Mouse (Mus musculus): Measurements from ENCODE around the gene Sirpb1b. TPM values are rescaled to one million over a fixed set of nuclear protein-coding genes. Genes with fewer than 3 reads are reported as not detected.
"Not testable (repeated sequence)": the region's sequence is repeated elsewhere in the genome, so short reads cannot be mapped to it uniquely, and the experiment has no call there.

Sirpb1b gene
- total RNA-seq (2021) = not detected
- long read RNA-seq, experiment 1 = 0 reads
- long read RNA-seq, experiment 2 = 0 reads

DNA sequence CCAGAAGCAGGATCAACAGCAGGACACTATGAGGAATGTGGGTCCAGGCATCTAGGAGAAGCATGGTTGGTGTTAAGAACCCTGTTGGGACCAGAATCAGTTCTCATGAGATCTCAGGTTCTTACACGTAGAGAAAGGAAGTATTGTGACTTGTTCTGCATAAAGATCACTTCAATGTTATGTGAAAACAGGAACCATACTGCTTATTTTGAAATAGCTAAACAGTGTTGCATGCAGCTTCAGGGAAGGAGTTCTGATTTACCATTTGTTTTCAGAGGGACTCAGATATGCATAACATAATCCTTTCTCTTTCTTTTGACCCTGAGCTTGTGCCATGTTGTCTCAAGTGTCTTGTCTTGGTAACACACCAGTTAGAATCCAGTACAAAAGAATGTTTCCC is at the start of gene Sirpb1b:
Gene Sirpb1b, minus strand, starts transcription at position 179 of the 400 bp plus-strand sequence.
- DNase-seq; intact Hi-C loops (cut with DNase I): not testable (repeated sequence)

DNA sequence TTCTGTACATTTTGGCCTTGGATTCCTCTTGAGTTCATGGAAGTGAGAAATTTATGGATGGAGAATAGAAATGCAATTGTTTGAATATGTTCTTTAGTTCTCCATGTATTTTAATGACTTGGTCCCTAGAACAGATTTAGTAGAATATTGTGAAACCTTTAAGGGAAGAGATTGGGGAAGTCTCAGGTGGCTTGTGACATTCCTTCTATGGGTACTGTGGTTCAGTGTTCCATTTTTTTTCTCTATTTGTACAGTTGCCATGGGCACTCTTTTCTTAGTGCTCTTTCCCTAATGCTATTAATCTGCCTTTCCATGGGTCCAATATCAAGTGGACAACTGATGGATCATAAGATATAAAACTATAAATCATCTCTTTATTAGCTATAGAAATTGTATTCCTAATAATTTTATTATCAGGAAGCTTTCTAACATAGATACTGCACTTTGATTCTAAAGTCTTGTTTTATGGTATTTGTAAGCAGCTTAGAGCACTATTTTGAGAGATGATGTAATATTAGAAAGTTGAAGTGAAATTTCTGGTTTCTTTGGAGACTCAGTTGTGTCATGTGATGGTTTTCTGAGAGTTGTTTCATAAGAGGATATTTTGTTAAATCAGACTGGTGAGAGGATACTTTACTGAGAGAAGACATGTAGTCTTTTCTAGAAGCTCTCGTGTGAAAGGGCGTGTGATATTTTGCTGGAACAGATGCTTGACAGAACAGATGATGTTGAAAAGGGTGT is 15.7 kb upstream of the Sirpb1b start:
- intact Hi-C loops (cut with DNase I) = not testable (repeated sequence)

DNA sequence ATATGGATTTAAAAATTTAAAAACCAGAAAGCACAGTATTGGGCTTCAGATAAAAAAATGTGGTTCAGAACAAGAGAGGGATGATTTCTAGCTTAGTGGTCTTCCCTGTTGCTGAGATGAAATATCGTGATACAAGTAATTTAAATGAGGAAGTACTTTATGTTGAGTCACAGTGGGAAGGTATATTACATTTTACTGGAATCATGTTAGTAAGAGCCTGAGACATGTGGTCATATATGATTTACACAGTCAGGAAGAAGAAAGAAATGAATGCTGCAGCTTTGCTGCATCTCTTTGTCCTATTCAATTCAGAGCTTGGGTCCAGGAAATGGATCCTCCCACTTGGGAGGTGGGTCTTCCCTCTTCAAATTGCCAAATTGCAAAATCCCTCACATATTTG is 11.8 kb upstream of the Sirpb1b start:
- not testable (repeated sequence) for DNase-seq
- intact Hi-C loops (cut with DNase I) = loop anchor here (5.0 kb wide), 1 partner anchor 271 kb away; no protein-coding TSS in a partner anchor

More for the DNA sequence above, 15.7 kb upstream of the Sirpb1b start:
- DNase-seq = not testable (repeated sequence)

DNA sequence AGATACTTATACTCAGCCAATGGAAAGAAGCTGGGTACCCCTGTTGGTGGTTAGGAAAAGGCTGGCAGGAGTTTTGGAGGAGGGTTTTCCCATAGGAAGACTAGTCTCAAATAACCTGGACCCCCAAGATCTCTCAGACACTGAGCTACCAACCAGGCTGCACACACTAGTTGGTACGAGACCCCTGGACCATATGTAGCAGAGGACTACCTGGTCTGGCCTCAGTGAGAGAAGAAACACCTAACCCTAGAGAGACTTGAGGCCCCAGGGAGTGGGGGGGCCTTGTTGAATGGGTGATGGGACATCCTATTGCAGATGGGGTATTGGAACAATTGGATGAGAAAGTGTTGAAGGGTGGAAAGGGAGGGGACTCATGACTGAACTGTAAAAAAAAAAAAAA is 8.6 kb upstream of the Sirpb1b start:
- intact Hi-C loops (cut with DNase I) = no loop called here
- no peak for DNase-seq

DNA sequence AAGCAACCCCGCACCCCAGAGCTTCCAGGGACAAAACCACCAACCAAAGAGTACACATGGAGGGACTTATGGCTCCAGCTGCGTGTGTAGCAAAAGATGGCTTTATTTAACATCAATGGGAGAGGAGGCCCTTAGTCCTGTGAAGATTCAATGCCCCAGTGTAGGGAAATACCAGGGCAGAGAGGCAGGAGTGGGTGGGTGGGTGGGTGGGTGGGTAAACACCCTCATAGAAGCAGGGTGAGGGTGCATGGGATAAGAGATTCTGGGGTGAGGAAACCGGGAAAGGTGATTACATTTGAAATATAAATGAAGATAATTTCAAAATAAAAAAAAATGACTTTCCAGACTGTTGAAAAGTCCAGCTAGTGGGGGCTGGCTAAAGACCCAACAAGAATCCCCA is 8.1 kb upstream of the Sirpb1b start:
- intact Hi-C loops (cut with DNase I) = not testable (repeated sequence)

DNA sequence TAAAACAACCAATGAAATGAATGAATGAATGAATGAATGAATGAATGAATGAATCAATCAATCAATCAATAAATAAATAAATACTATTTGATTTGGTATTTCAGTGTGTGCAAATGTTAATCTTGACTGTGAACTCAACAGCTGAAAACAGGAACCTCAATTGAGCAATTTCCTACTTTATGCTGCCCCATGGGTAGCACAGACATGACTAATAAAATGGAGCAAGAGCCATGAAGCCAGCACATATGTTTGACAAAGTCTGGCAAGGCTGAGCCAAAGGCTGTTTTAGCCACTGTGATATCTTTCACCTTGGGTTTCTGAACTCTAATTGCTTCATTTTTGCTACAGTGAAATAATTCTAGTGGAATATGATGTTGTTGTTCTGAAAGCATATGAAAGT is 1.6 kb upstream of the Sirpb1b start:
- intact Hi-C loops (cut with DNase I); DNase-seq: not testable (repeated sequence)

More for the DNA sequence above, 8.1 kb upstream of the Sirpb1b start:
- DNase-seq = not testable (repeated sequence)

DNA sequence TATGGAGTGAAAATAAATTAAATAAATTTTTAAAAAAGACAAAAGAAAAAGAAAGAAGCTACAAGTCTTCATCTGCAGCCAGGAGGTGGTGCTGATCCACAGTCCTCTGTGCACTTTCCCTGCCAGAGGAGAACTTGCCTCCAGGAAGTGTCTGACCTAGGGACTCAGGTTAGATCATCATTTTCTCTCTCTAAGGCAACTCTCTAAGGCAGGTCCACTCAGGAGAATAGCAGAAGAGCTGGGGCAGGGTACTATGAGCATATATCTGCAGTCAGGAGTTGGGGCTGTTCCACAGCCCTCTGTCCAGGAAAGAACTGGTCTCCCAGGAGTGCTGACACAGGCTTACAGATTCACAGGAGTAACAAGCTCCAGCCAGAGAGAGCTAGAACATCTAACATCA is 46.3 kb downstream of the Sirpb1b start:
- DNase-seq = no peak
- intact Hi-C loops (cut with DNase I) = no loop called here

DNA sequence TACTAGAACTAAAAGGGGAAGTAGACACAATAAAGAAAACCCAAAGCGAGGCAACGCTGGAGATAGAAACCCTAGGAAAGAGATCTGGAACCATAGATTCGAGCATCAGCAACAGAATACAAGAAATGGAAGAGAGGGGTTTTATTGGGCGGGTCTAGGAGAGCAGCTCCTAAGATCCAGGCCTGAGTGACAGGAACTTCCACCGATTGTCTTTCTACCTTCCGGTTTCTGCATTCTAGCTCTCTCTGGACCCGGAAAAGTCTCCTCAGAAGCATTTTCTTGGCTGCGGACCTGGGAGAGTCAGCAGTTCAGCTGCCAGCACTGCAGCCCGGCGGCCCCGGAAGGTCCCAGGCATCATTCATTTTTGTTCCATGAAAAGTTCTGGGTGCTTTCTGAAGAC is 61.3 kb downstream of the Sirpb1b start:
- intact Hi-C loops (cut with DNase I); DNase-seq: not testable (repeated sequence)

DNA sequence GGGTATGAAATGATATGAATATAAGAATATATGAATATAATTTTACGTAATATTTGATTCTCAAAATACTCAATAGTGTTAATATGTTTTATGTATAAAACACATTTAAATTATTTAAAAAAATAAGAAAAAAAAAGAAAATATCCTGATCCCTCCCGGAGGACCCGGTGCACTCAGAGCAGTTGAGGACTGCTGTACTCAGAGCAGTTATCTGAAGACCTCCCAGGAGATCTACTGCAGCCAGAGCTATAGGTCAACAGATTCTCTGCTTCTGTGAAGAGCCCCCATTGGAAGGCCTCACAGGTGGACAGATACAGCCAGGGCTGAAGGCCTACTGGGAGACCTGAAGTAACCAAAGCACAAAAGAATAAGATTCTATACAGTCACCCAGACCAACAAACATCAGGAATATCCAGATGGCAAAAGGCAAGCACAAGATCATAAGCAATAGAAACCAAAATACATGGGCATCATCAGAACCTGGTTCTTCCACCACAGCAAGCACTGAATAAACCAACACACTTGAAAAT is 67.0 kb downstream of the Sirpb1b start:
- intact Hi-C loops (cut with DNase I); DNase-seq: not testable (repeated sequence)

DNA sequence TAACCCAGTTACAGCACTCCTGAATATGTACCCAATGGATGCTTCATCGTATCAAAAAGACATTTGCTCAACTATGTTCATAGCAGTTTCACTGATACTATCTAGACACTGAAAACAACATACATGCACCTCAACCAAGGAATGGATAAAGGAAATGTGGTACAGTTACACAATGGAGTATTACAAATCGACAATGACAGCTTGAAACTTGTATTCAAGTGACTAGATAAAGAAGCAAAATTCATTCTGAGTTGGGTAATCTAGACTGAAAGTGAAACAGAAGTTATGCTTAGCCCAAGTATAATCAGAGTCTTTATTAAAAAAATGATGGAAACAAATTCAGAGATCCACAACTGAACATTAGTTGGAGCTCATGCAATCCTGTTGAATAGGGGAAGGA is 100.0 kb downstream of the Sirpb1b start:
- intact Hi-C loops (cut with DNase I) = not testable (repeated sequence)

DNA sequence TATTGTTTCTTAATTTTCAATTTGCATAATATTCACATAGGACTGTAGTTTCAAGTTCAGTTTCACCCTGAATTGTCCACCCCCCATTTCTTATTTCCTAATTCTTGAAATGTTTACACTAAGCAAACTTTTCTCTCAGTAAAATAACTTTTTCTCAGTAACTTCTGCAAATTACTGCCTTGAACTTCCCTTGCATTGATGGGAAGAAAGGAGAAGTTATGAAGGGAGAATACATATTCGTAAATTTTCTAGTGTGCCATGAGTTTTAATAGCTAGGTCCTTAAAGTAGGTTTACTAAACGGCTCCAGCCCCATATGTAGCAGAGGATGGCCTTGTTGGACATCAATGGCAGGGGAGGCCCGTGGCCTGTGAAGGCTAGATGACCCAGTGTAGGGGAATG is 104.7 kb downstream of the Sirpb1b start:
- intact Hi-C loops (cut with DNase I); DNase-seq: not testable (repeated sequence)

More for the DNA sequence above, 100.0 kb downstream of the Sirpb1b start:
- DNase-seq = not testable (repeated sequence)

Other genes starting within 250 kb of the Sirpb1b start
- gene Gm9733, start 242.8 kb downstream of the Sirpb1b start, total RNA-seq (2021) = not detected
- not detected for gene Sirpb1a, start 148.5 kb downstream of the Sirpb1b start, total RNA-seq (2021)